Mouse (Mus musculus): ENCODE measurements around the gene Akr1b10.

Akr1b10 gene

GRCm38 (mm10) chr6:34384110-34384661 lies at the start of gene Akr1b10:
Akr1b10 (plus strand) TSS chr6:34384218.
- TF ChIP-seq GATA4 (IDR thresholded peaks at IDR 0.05; ENCODE audit: insufficient replicate concordance, low read length): no peak

GRCm38 (mm10) chr6:34334673-34335072 lies 49.3 kb upstream of the Akr1b10 start:
- TF ChIP-seq GATA4 (IDR thresholded peaks at IDR 0.05; ENCODE audit: insufficient replicate concordance, low read length): no peak

- TF ChIP-seq GATA4 (IDR thresholded peaks at IDR 0.05; ENCODE audit: insufficient replicate concordance, low read length): no peak
These were observed 46.2 kb upstream of the Akr1b10 start for GRCm38 (mm10) chr6:34337799-34338198.

- TF ChIP-seq GATA4 (IDR thresholded peaks at IDR 0.05; ENCODE audit: insufficient replicate concordance, low read length): no peak
These were observed 42.0 kb upstream of the Akr1b10 start for GRCm38 (mm10) chr6:34341991-34342390.

GRCm38 (mm10) chr6:34342476-34342875 lies 41.5 kb upstream of the Akr1b10 start:
- no peak for TF ChIP-seq GATA4 (IDR thresholded peaks at IDR 0.05; ENCODE audit: insufficient replicate concordance, low read length)

GRCm38 (mm10) chr6:34343426-34343825 lies 40.6 kb upstream of the Akr1b10 start:
- TF ChIP-seq GATA4 (IDR thresholded peaks at IDR 0.05; ENCODE audit: insufficient replicate concordance, low read length): no peak

- TF ChIP-seq GATA4 (IDR thresholded peaks at IDR 0.05; ENCODE audit: insufficient replicate concordance, low read length): no peak
These were observed 39.7 kb upstream of the Akr1b10 start for GRCm38 (mm10) chr6:34344135-34344850.

- TF ChIP-seq GATA4 (IDR thresholded peaks at IDR 0.05; ENCODE audit: insufficient replicate concordance, low read length): no peak
These were observed 39.1 kb upstream of the Akr1b10 start for GRCm38 (mm10) chr6:34344935-34345334.

- no peak for TF ChIP-seq GATA4 (IDR thresholded peaks at IDR 0.05; ENCODE audit: insufficient replicate concordance, low read length)
These were observed 37.7 kb upstream of the Akr1b10 start for GRCm38 (mm10) chr6:34346096-34346898.

GRCm38 (mm10) chr6:34350037-34350699 lies 33.9 kb upstream of the Akr1b10 start:
- TF ChIP-seq GATA4 (IDR thresholded peaks at IDR 0.05; ENCODE audit: insufficient replicate concordance, low read length): no peak

GRCm38 (mm10) chr6:34352401-34352800 lies 31.6 kb upstream of the Akr1b10 start:
- TF ChIP-seq GATA4 (IDR thresholded peaks at IDR 0.05; ENCODE audit: insufficient replicate concordance, low read length): no peak

GRCm38 (mm10) chr6:34353658-34354353 lies 30.2 kb upstream of the Akr1b10 start, which contains the start of gene Akr1b8:
Akr1b8 (plus strand) TSS chr6:34354119.
- TF ChIP-seq GATA4 (IDR thresholded peaks at IDR 0.05; ENCODE audit: insufficient replicate concordance, low read length): no peak

- TF ChIP-seq GATA4 (IDR thresholded peaks at IDR 0.05; ENCODE audit: insufficient replicate concordance, low read length): peak; percentile 27; the same call in 1 of the 2 replicates
These were observed 29.4 kb upstream of the Akr1b10 start for GRCm38 (mm10) chr6:34354354-34355348.

GRCm38 (mm10) chr6:34355349-34355747 lies 28.7 kb upstream of the Akr1b10 start:
- TF ChIP-seq GATA4 (IDR thresholded peaks at IDR 0.05; ENCODE audit: insufficient replicate concordance, low read length): peak; percentile 11; the same call in 1 of the 2 replicates

All from liver, adult (tissue).